Comparison of ENCODE assay signal across 45 mouse cellular contexts in genomic region chr2:31656374-31656773, GRCm38 (mm10). TPM values are rescaled to one million over a fixed set of nuclear protein-coding genes. Genes with fewer than 3 reads are reported as not detected.
"Had no signal": no experiment of that assay in that cellular context is flagged by ENCODE, and none has a peak within 500 bp of the region (broad histone marks: within the 10 kb centered on the region; RNA-seq: fewer than 3 reads in every experiment).

No protein-coding gene starts in this region.

- H3K4me2 ChIP-seq: heart, embryonic 11.5 days; heart, embryonic 12.5 days; heart, embryonic 13.5 days; heart, embryonic 15.5 days; hindbrain, embryonic 12.5 days; hindbrain, embryonic 13.5 days; hindbrain, embryonic 14.5 days; hindbrain, embryonic 15.5 days; intestine, embryonic 15.5 days; kidney, embryonic 15.5 days had no signal

- ATAC-seq: hindbrain, embryonic 16.5 days; hindbrain, postnatal 0 days; inflammation-experienced regulatory T-cells, adult 6 months; intestine, embryonic 15.5 days; intestine, embryonic 16.5 days; intestine, postnatal 0 days had no signal

- H3K9me3 ChIP-seq: heart, embryonic 13.5 days; heart, embryonic 15.5 days; hindbrain, embryonic 12.5 days; hindbrain, embryonic 15.5 days; intestine, embryonic 15.5 days had no signal

- H3K36me3 ChIP-seq: heart, embryonic 10.5 days; heart, embryonic 12.5 days; heart, embryonic 13.5 days; heart, embryonic 15.5 days; hindbrain, embryonic 12.5 days; hindbrain, embryonic 13.5 days; hindbrain, embryonic 15.5 days; intestine, embryonic 15.5 days; kidney, embryonic 15.5 days had no signal

- H3K4me3 ChIP-seq: heart, embryonic 10.5 days; heart, embryonic 12.5 days; heart, embryonic 13.5 days; heart, embryonic 15.5 days; hindbrain, embryonic 10.5 days; hindbrain, embryonic 12.5 days; hindbrain, embryonic 13.5 days; hindbrain, embryonic 15.5 days; intestine, embryonic 15.5 days; kidney, embryonic 15.5 days; layer of hippocampus, adult 2 months had no signal

- DNase-seq: heart, postnatal 10 days; heart, postnatal 14 days; heart, postnatal 36 days; heart, postnatal 4 days; kidney, adult 11 months; kidney, adult 18-20 months; kidney, adult 2 months; kidney, adult 8-10 months; kidney, adult 9 months; kidney, postnatal 10 days; kidney, postnatal 14 days; kidney, postnatal 25 days; kidney, postnatal 36 days; kidney, postnatal 4 days; layer of hippocampus, adult 9-11 months; layer of hippocampus, postnatal 36 days had no signal

- H3K27ac ChIP-seq: heart, embryonic 10.5 days; heart, embryonic 13.5 days; heart, embryonic 15.5 days; hindbrain, embryonic 10.5 days; hindbrain, embryonic 12.5 days; hindbrain, embryonic 13.5 days; hindbrain, embryonic 14.5 days; hindbrain, embryonic 15.5 days; hindbrain, postnatal 0 days; intestine, embryonic 15.5 days; kidney, embryonic 15.5 days; kidney, postnatal 0 days; layer of hippocampus, adult 2 months had no signal

- H3K9ac ChIP-seq: heart, embryonic 12.5 days; heart, embryonic 13.5 days; heart, embryonic 15.5 days; hindbrain, embryonic 12.5 days; hindbrain, embryonic 13.5 days; hindbrain, embryonic 14.5 days; hindbrain, embryonic 15.5 days; intestine, embryonic 15.5 days; kidney, embryonic 15.5 days had no signal

RNA-seq across cellular contexts. Expression of gene Prdm12, which starts 16.5 kb away (rescaled TPM):
- total RNA-seq: heart, postnatal 10 days; heart, postnatal 14 days; heart, postnatal 25 days; heart, postnatal 36 days; heart, postnatal 4 days; hematopoietic stem cell, adult 5-6 weeks; hindbrain, postnatal 0 days; layer of hippocampus, postnatal 25 days had no signal
- polyA plus RNA-seq: heart, embryonic 10.5 days; heart, embryonic 12.5 days; heart, embryonic 13.5 days; heart, embryonic 14.5 days; heart, embryonic 15.5 days; heart, embryonic 16.5 days; heart, postnatal 0 days; inflammation-experienced regulatory T-cells, adult 6 months; intestine, embryonic 14.5 days; intestine, embryonic 16.5 days; intestine, postnatal 0 days; kidney, adult 2 months; kidney, embryonic 14.5 days; kidney, embryonic 15.5 days; kidney, embryonic 16.5 days; kidney, postnatal 0 days; large intestine, adult 2 months had no signal
